Mouse (Mus musculus): ENCODE data around the gene Ndufaf5. TPM values are rescaled to one million over a fixed set of nuclear protein-coding genes. Genes with fewer than 3 reads are reported as not detected.
"Not testable (repeated sequence)": the region's sequence is repeated elsewhere in the genome, so short reads cannot be mapped to it uniquely, and the experiment has no call there.

The Ndufaf5 gene
- total RNA-seq (2015) (12.0 and 21.1 TPM in 2 replicates), total RNA-seq (2017) (20.9 and 28.1 TPM in 2 replicates)

DNA sequence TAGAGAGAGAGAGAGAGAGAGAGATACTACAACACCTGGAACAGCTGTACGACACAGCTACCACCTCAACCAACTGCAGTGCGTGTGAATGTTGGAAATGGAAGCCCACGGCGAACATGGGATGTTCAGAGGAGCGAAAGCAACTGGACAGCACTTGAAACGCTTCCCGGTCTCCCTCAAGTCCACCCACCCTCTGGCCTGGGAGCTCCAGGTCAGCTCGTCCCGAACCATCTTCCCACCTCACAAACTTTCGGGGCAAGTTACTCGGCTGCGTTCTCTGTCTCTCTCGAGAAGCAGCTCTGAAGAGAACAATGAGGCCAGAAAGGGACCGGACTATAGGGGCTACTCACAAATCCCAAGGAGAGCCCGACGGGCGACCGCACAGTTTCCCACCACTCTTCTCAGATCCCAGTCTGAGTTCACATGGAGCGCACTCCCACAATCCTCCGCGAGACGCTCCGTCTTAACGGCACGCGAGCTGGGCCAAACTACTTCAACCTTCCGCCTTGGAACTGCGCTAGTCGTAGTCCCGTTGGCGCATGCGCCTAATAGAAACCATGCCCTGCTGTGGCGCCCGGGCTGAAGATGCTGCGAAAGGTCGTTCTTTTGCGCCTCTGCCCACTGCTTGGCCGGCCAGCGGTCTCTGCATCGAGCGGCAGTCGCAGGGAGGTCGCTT, at the start of gene Ndufaf5, which contains the start of gene Esf1:
TSS of gene Ndufaf5 (plus strand) at position 523 of the 676 bp plus-strand sequence.
TSS of gene Esf1 (minus strand) at position 438 of the 676 bp plus-strand sequence.
- ATAC-seq (replicated peaks; ENCODE audit: poor library complexity): peak; percentile 96

DNA sequence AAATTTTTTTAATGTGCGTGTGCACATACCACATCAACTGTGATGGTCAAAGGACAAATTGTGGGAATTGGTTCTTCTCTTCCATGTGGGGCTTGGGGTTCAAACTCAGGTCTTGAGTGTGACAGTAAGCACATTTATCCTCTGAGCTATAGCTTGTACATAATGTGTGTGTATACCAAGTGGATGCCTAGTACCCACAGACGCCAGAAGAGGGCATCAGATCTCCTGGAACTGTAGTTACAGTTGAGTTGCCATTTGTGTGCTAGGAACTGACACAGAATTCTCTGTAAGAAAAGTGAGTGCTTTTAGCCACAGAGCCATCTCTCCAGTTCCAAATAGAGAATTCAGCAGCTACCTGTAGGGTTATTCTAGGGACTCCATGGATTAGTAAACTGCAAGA, 44.9 kb upstream of the Ndufaf5 start:
- peak; percentile 66 for ATAC-seq (replicated peaks; ENCODE audit: poor library complexity)

DNA sequence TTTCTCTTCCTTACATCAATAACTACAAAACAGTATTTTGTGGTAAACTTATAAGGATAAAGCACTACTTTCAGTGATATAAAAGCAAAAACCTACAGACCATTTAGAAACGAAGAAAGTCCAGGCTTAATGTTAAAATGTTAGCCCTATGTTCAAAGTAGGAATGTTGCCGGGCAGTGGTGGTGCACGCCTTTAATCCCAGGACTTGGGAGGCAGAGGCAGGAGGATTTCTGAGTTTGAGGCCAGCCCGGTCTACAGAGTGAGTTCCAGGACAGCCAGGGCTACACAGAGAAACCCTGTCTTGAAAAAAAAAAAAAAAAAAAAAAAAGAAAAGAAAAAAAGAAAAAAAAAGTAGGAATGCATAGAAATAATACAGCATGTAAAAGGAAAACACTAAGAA, 18.7 kb upstream of the Ndufaf5 start, which contains the start of gene Gm17374:
TSS of gene Gm17374 (plus strand) at position 301 of the 400 bp plus-strand sequence.
- ATAC-seq (replicated peaks; ENCODE audit: poor library complexity): not testable (repeated sequence)

DNA sequence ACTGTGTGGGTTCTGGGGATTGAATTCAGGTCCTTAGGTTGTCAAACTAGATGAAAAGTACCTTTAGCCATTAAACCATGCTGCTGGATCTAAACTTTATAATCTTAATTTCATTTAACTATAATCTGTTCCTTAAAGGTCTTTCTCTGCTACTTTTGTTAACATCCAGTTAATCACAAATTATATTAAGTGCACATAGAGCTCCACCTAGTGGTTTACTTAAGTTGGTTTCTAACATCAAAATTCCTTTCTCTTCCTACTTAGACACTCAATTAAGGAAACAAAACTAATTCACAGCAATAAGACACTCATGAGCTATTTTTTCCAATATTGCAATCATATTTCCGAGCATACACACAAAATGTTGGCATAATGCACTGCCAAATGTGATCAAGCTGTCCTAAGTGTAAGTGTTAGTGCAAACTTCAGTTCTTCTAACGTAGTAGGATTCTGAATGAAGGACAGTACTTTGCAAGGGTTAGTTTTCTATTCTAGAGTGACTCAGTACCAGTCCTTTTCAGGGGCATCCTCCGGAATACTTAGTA, 11.2 kb upstream of the Ndufaf5 start:
- peak; percentile 49 for ATAC-seq (replicated peaks; ENCODE audit: poor library complexity)

DNA sequence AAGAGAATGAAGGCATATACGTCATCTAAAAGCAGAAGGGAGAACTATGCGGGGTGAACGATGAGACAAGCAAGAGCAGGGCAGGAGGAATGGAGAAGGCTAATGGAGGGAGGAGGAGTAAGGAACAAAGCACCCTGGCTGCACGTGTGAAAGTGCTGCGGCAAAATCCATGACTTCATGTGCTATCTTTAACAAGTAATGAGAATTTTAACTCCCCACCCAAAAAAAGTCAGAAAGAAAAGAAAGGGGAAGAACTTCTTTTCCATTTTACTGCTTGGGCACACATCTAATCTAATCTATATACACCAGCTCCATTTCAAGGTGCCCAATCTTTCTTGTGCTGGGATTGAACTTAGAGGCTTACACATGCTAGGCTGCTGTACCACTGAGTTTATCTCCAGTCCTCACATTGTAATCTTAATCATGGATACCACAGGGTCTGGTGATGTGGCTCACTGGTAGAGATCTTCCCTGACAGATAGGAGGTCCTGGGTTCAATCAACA, 7.0 kb upstream of the Ndufaf5 start:
- ATAC-seq (replicated peaks; ENCODE audit: poor library complexity): peak; percentile 96

DNA sequence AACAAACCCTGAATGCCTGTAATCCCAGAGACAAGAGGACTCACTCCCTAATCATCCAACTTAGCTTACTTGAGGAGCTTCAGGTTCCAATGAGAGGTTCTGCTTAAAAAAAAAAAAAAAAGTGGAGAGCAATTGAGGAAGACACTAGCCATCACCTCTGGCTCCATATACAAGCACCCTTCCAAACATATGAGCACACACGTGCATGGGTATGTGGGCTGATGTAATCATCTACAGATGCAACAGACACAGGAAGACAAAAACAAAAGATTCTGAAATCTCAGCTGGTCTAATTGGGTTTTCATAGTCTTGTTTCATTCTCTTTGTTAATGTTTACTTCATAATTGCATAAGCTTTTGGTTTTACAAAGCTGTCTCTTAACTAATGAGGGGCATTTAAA, 1.4 kb upstream of the Ndufaf5 start:
- ATAC-seq (replicated peaks; ENCODE audit: poor library complexity): no peak

DNA sequence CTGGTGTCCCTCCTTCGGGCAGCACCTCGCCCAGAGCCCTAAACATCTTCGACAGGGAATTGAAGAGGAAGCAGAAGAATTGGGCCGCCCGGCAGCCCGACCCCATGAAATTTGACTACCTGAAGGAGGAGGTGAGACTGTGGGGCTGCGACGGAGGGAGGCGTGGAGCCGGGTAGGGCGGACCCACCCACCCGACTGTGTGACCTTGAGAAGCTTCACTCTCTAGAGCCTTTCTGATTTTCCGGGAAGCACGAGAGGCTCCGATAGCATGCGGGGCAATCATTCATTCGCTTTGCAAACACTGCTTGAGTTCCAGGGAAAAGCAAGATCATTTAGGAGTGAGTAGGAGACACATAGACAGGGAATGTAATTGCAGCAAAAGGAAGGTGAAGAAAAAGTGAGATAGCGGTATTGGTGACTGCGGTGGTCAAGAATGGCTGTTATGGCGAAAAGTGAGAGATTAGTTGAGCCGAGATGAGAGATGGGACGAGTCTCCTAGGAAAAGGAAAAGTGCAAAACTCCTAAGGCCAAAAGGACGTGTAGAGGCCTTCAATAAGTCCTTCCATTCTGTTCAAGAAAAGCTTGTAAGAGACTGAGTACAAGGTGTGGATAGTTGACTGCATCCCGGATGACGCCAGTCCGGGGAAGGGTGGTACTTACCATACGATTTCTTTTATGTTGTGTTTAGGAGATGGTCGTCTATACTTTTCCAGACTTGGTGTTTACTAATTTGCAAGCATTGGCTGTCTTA, 529 bp downstream of the Ndufaf5 start:
- ATAC-seq (replicated peaks; ENCODE audit: poor library complexity): peak; percentile 63

DNA sequence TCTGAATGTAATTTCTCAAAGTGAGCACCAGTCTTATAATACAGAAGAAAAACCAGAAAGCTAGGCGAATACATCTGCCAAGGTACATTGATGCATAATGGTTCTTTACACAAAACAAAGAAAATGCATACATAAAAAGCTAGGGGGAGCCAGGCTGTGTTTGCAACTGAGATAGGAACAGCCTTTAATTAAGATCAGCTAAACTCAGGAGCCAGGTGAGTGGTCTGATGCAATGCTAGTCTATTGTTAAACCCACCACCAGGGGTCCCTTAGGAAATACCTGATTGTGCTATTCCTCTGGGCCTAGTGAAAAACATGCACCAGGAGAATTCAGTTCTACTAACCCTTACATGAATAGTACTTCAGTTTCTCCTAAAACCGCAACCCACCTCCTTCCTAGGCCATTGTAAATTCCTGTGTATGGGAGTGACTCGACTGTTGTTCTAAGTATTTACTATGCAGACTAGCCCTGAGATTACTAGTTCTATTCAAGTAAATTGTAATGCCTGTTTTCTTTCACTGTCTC, 15.3 kb downstream of the Ndufaf5 start:
- not testable (repeated sequence) for ATAC-seq (replicated peaks; ENCODE audit: poor library complexity)

DNA sequence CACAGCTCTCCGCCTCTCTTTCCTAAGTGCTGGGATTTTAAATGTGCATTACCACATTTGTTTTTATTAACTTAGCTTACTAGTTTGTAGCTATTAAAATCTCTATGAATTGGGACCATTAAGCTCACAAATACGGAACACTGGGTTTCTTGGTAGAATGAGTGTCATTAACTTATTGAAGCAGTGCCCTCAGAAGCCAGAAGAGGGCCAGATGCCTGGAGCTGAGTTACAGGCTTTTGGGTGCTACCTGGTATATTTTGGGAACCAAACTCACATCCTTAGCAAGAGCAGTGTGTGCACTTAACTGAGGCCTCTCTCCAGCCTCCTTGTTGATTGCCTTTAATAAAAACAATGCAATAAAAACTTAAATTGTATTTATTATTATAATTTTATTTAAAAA, 30.3 kb downstream of the Ndufaf5 start:
- no peak for ATAC-seq (replicated peaks; ENCODE audit: poor library complexity)

DNA sequence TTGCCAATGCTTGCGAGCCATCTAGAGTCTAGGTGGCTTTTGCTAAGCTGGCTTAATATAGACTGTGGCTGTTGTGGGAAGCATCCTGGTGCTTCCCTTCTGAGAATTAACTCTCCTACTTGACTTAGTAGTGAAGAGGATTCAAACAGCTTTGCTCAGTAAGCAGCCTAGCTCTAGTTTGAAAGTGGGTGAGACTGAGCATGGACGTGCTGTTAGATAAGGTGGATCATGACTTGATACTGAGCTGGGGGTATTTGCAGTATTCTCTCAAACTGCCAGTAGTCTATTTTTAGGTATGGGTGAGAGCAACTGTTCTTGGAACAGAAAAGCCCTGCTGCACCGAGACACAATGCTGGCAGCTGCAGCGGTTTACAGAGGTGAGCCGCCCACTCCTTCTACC, 32.1 kb downstream of the Ndufaf5 start:
- ATAC-seq (replicated peaks; ENCODE audit: poor library complexity): peak; percentile 77

DNA sequence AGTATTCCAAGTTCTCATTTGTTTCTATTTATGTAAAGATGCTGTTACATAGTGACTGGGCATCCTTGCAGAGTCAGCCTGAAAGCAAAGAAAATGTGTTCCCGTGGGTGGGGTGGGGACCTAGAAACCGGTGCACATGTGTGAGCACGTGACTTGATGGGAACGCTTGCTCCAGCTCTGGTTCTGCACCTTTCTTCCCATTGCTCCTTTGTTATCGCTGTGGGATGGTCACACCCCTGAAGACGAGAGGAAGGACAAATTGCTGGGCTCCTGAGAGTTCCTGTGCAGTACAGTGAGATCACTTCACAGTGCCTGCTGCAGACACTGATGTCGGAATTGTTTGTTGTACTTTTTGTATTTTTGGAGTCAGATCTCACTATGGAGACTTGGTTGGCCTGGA, 33.3 kb downstream of the Ndufaf5 start:
- no peak for ATAC-seq (replicated peaks; ENCODE audit: poor library complexity)

DNA sequence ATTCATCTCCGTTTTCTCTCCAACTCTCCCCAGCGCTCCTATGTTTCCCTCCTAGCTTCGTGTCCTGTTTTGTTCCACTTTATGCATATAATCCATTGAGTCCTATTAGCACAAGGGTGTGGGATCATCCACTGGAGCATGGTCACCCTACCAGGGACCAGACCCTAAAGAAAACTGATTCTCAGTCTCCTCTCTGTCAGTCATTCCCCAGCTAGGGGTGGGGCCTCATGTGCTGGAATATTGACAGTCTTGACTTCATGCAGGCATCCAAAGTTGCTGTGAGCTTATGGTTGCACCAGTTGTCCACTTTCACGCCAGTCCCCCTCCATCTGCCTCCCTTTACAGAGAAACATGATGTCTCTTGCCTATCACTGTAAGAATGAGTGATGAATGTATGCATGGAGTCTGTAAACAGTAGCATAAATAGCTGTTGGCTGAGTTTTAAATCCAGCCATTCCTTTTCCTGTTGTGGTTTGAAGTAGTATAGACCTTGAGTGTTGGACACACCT, 44.1 kb downstream of the Ndufaf5 start:
- no peak for ATAC-seq (replicated peaks; ENCODE audit: poor library complexity)

DNA sequence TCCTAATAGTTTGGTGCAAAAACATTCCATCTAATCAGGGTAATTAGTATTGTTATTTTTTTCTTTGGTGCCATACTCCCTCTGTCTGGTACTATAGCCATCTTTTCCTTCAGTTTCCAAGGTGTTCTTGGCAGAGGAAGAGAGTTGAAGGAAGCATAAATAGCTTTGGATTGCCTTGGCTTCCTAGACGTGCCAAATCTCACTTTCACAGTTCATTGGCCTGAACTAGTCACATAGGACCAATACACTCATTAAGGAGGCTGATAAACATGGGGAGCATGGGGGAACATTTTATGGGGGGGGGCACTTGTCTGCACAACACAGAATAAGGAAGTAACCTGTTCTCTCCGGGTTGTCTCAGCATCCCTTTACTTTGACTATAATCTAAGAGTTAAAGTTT, 45.0 kb downstream of the Ndufaf5 start:
- ATAC-seq (replicated peaks; ENCODE audit: poor library complexity): no peak

DNA sequence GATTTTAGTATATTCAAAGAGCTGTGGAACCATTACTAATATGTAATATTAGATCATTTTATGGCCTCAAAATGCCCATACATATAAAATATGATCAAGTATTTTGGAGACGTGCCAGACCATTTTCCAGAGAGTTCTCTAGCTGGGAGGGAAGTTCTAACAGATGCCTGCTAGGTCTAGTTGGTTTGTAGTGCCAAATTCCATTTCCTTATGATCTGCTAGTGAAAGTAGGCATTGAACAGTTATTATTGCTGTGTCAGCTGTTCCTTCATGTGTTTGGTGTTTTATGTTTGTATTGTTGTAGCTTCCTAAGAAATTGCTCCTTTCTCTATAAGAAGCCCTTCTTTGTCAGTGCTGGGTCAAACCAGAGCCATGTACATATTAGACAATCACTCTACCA, 45.5 kb downstream of the Ndufaf5 start:
- ATAC-seq (replicated peaks; ENCODE audit: poor library complexity): no peak

DNA sequence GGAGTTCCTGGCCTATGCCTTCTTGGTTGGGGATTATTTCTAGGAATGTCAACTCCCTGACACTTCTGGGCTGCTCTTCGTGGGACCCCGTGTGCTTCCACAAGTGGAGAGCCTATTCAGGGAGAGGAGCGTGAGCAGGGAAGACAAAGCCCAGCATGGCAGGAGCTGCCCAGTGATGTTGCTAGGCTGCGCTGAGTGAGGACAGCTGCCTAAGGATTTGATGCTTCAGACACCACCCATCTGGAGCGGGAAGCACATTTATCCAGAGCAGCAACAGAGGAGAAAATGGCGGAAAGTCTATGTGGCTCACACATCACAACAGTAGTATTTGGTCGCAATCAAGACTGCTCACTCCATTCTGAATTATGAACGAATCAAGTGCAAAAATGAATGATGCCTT, 49.9 kb downstream of the Ndufaf5 start:
- no peak for ATAC-seq (replicated peaks; ENCODE audit: poor library complexity)

DNA sequence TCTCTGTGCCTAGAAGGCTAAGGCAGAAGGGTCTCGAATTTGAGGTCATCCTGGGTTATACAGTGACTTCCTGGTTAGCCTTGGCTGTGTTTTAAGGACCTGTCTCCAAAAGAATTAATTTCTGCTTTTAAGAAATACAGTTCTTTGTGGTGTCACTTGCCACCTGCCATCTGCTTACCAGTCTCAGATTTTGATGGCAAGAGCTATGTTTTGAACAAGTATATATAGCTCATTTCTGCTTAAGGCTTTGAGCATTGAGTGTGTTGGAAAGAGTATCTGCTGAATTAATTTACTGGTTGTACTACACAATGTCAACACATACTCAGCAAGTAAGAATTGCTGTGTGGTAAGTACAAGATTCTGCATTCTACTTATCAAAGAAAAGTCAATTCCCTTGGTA, 59.8 kb downstream of the Ndufaf5 start:
- ATAC-seq (replicated peaks; ENCODE audit: poor library complexity): no peak

DNA sequence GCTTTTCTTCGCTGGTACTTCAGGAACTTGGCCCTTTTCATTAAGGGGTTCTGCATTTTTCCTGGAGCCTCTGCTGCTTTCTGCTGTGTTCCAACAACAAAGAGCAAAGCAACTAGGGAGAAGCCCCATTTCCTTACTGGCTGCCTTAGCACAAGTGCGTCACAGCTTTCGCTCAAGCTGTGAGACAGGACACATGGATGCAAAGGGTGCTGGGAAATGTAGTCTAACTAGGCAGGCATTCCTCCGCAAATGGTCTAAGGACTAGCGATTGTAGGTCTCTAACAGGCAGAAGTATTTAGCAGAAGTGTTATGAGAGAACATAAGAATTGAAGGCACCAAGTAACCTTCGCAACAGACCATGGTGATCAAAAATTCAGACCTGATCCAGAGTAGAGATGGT, 66.8 kb downstream of the Ndufaf5 start:
- no peak for ATAC-seq (replicated peaks; ENCODE audit: poor library complexity)

DNA sequence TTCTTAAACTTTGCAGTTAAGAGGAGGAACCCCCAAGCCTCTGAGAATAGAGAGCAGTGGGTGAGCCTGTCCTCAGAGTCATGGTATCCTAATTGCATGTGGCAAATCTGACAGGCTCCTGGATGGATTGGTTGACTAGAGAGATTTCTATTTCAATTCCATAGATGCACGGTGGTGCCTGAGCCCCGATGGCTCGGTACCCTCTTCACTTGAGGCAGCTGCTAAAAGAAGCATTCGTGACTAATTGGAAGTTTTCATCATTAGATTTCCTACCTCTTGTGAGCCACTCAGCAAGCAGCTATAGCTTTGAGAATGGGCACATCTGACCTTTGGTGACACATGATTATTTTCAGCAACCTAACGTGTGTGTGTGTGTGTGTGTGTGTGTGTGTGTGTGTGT, 71.9 kb downstream of the Ndufaf5 start:
- no peak for ATAC-seq (replicated peaks; ENCODE audit: poor library complexity)

DNA sequence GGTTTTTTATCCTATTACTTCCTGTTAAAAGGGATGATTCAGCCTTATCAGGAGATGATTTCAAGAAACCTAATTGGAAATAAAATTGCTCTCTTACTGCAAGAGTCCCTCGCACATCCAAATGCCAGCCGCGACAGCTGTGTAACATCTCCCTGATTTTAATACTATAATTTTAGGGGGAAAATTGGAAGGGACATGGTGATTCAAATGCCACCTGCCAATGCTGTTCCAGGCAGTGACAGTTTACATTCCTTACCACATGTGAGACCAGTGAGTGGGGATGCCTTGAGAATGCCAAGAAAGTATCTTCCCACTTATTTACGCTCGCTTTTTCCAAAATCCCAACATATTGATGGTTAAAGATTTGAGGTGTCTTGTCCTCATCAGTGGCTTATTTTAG, 72.7 kb downstream of the Ndufaf5 start:
- no peak for ATAC-seq (replicated peaks; ENCODE audit: poor library complexity)

Measured in megakaryocyte progenitor cell, adult 5-6 weeks (primary cell).